Mouse (Mus musculus) hindbrain, embryonic 11.5 days (tissue): ENCODE results near the gene Ssbp4. TPM values are rescaled to one million over a fixed set of nuclear protein-coding genes. Genes with fewer than 3 reads are reported as not detected.

Experiments
- ATAC-seq: fragments of 200-750 bp; cut with Nextera tagmentation; 2 replicates; pipeline ENCODE4 v1.8.0; 2017; ENCODE audit warnings: mild to moderate bottlenecking, moderate TSS enrichment, moderate library complexity; ENCODE audit not compliant: low FRiP score
- DNase-seq: peaks from one replicate; pipeline ENCODE4 v3.0.0-alpha.2; 2015; ENCODE audit warnings: low spot score
- H3K27ac ChIP-seq: fragments of 300-500 bp; sonication (generic); 2 replicates; pipeline ENCODE4 v1.5.1; 2014; ENCODE audit warnings: mild to moderate bottlenecking, low read depth, low read length
- H3K27me3 ChIP-seq: fragments of 300-500 bp; sonication (generic); 2 replicates; pipeline ENCODE4 v1.6.1; 2014; ENCODE audit warnings: mild to moderate bottlenecking, low read length, moderate library complexity, mixed read lengths; ENCODE audit not compliant: control insufficient read depth, insufficient read depth
- H3K36me3 ChIP-seq: fragments of 300-500 bp; sonication (generic); 2 replicates; pipeline ENCODE4 v1.6.1; 2014; ENCODE audit warnings: mild to moderate bottlenecking, low read length, moderate library complexity, mixed read lengths; ENCODE audit not compliant: control insufficient read depth, insufficient read depth
- H3K4me1 ChIP-seq: fragments of 300-500 bp; sonication (generic); replicated peaks from 2 replicates; pipeline ENCODE4 v1.6.1; 2014; ENCODE audit warnings: low read length, mixed read lengths; ENCODE audit not compliant: control insufficient read depth, insufficient read depth
- H3K4me2 ChIP-seq: fragments of 300-500 bp; sonication (generic); replicated peaks from 2 replicates; pipeline ENCODE4 v1.6.1; 2014; ENCODE audit warnings: mild to moderate bottlenecking, low read depth, low read length
- H3K4me3 ChIP-seq: fragments of 300-500 bp; sonication (generic); 2 replicates; pipeline ENCODE4 v1.5.1; 2014; ENCODE audit warnings: low read depth, low read length
- H3K9ac ChIP-seq: fragments of 300-500 bp; sonication (generic); 2 replicates; pipeline ENCODE4 v1.6.1; 2014; ENCODE audit warnings: low read depth, low read length
- H3K9me3 ChIP-seq: fragments of 300-500 bp; sonication (generic); 2 replicates; pipeline ENCODE4 v1.6.1; 2016; ENCODE audit warnings: low read length; ENCODE audit not compliant: control insufficient read depth
- WGBS: fragments of 180-500 bp; shearing (Covaris S2); extraction: QIAGEN DNeasy Blood & Tissue Kit; methylation state at CpG from one replicate; pipeline ENCODE4 v1.1.7; 2014; 5-methylcytosine and 5-hydroxymethylcytosine counted together
- polyA plus RNA-seq: library from polyadenylated mRNA; unstranded; fragments of >200 nt; fragmentation: Nextera tagmentation; extraction: Ambion mirVana; gene quantifications from 2 replicates; pipeline ENCODE4 v1.2.1, GENCODE M21; 2014

Gene Ssbp4
- polyA plus RNA-seq, 1 experiment from 2014 or later = 126 TPM

DNA sequence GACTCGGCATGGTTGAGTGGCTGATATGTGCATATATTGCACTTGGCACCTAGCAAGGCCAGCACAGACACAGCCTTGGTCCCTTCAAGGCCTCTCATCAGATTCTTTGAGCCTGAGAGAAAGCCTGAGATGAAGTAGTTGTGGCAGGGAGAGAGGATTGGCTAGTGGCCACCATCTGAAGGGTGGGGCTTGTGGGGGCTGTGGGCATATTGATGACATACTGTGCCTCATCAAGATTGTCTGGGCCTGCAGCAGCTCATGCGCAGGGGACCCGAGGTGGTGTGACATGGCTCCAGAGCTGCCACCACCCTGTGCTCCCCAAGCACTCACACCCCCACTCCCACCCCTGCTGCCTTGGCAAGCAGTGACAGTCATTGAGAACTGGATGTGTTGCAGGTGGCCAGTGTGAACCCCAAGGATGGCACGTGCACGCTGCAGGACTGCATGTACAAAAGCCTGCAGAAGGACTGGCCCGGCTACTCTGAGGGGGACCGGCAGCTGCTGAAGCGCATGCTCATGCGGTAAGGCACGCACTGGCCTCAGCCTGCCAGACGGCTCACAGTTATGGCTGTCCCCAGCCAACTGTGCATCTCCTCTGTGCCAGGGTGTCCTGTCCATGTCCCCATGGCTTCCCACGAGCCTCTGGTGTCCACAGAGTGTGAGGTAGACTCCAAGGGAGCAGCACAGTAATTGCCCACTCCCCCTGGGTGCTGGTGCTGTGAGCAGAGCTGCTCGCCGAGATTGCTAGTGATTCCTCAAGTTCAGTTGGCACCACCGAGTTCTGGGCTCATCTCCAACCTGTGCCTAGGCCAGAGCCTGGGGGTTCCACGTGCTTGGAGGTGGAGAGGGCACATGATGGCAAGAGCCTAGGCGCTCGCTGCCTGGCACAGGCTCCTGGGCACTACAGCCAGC is 24.9 kb downstream of the Ssbp4 start:
- no peak overlapping the region for H3K4me2 ChIP-seq
- peaks cover 10% of the 10 kb centered on the region for H3K36me3 ChIP-seq
- no peaks in the 10 kb centered on the region for H3K27me3 ChIP-seq
- no peak overlapping the region for H3K9ac ChIP-seq
- H3K27ac ChIP-seq = no peak overlapping the region
- WGBS = 95% methylated on average over 18 of the region's 18 CpGs
- ATAC-seq (no peak), DNase-seq (no peak)
- H3K9me3 ChIP-seq = no peaks in the 10 kb centered on the region
- no peak overlapping the region for H3K4me3 ChIP-seq
- H3K4me1 ChIP-seq = no peaks in the 10 kb centered on the region

DNA sequence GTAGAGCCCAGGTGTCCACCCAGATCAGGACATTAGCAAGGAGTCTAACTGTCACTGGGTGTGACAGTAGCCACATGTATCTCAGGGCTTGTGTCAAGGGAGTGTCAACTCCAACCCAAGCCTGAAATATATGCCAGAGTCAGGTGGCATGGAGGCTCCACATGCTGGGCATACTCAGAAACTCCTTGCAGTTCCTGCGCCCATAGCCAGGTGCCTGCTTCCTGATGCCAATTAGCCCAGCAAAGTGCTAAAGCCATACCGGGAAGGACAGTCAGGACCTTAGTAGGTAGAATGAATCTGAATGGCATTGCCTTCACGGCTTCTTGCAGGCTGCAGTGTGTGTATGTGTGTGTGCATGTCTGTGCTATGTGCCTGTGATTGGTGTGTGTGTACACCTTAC is 31.5 kb downstream of the Ssbp4 start:
- WGBS = 96% methylated on average over 3 of the region's 3 CpGs
- H3K27ac ChIP-seq = no peak overlapping the region
- H3K4me2 ChIP-seq = no peak overlapping the region
- H3K27me3 ChIP-seq = no peaks in the 10 kb centered on the region
- no peak for DNase-seq
- H3K4me3 ChIP-seq = no peak overlapping the region
- H3K9ac ChIP-seq = no peak overlapping the region
- ATAC-seq = no peak
- peaks cover 9% of the 10 kb centered on the region; the same call in 1 of the 2 replicates for H3K36me3 ChIP-seq
- H3K4me1 ChIP-seq = no peaks in the 10 kb centered on the region
- no peaks in the 10 kb centered on the region for H3K9me3 ChIP-seq

DNA sequence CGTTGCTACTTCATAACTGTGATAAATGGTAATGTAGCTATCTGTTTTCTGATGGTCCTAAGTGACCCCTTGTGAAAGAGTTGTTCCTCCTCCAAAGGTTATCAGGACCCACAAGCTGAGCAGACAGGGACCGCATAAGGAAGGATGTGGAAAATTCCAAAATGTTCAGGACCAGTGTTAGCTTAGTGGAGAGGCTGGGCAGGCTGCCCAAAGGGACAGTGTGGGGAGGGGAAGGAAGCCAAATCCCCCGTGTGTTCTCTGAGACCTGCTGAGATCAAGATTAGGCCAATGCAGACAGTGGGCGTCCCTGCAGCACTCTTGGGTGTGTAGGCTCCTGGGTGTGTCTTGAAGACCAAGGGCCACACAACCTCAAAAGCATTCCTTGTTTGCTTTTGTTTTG is 33.8 kb downstream of the Ssbp4 start:
- 93% methylated on average over 4 of the region's 4 CpGs for WGBS
- H3K36me3 ChIP-seq = 0 out of 2 replicates have a peak, but pooled peaks cover 4% of the 10 kb centered on the region

DNA sequence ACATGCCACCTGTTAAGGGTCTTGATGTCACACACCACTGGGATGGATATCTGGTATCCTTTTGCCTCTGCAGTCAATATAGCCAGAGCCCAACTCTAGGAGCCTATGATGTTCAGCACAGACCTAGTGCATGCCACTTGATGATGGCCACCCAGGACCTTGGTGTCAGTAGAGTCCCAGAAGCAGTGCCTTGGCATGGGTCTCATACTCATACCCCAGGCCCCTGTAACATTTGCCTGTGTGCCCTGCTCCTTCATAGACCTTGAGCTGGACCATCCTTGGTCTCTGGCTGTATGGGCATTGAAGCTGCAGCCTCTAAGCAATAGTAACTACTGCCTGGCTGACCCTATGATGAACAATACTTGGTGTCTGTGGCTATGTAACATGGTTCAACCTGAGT is 34.4 kb downstream of the Ssbp4 start:
- no peak overlapping the region for H3K4me2 ChIP-seq
- H3K4me3 ChIP-seq = no peak overlapping the region
- no peak for DNase-seq
- H3K27ac ChIP-seq = no peak overlapping the region
- no peaks in the 10 kb centered on the region for H3K27me3 ChIP-seq
- no peaks in the 10 kb centered on the region for H3K4me1 ChIP-seq
- H3K9me3 ChIP-seq = no peaks in the 10 kb centered on the region
- 0 out of 2 replicates have a peak, but pooled peaks cover 4% of the 10 kb centered on the region for H3K36me3 ChIP-seq
- no peak for ATAC-seq
- H3K9ac ChIP-seq = no peak overlapping the region

More for the DNA sequence above, 33.8 kb downstream of the Ssbp4 start:
- no peak overlapping the region for H3K4me3 ChIP-seq
- H3K4me1 ChIP-seq = no peaks in the 10 kb centered on the region
- no peaks in the 10 kb centered on the region for H3K9me3 ChIP-seq
- no peak overlapping the region for H3K4me2 ChIP-seq
- ATAC-seq (no peak), DNase-seq (no peak)
- H3K27me3 ChIP-seq = no peaks in the 10 kb centered on the region
- no peak overlapping the region for H3K27ac ChIP-seq
- H3K9ac ChIP-seq = no peak overlapping the region

DNA sequence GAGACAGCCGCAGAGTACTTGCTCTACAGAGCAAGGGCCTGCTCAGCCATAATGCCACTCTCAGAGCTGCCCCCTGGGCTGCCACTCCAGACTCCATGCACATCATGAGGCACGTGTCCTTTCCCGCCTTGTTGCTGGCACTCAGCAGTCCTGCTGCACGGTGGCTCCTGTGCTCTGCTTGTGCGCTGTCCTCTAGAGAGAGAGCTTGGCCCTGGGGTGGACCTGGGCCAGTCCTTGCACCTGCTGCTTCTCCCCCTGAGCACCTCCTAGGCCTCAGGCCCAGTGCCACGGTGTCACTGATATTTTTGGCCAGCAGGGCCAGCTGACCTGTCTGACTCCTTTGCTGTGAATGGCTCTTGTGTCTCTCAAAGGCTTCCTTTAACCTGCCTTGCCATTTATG is 37.7 kb downstream of the Ssbp4 start:
- H3K4me1 ChIP-seq = no peaks in the 10 kb centered on the region
- H3K4me3 ChIP-seq = no peak overlapping the region
- H3K4me2 ChIP-seq = no peak overlapping the region
- no peak for ATAC-seq
- no peaks in the 10 kb centered on the region for H3K27me3 ChIP-seq
- H3K36me3 ChIP-seq = 0 out of 2 replicates have a peak, but pooled peaks cover 4% of the 10 kb centered on the region
- 84% methylated on average over 6 of the region's 6 CpGs for WGBS
- no peak overlapping the region for H3K9ac ChIP-seq
- H3K27ac ChIP-seq = no peak overlapping the region
- DNase-seq = no peak
- H3K9me3 ChIP-seq = no peaks in the 10 kb centered on the region

DNA sequence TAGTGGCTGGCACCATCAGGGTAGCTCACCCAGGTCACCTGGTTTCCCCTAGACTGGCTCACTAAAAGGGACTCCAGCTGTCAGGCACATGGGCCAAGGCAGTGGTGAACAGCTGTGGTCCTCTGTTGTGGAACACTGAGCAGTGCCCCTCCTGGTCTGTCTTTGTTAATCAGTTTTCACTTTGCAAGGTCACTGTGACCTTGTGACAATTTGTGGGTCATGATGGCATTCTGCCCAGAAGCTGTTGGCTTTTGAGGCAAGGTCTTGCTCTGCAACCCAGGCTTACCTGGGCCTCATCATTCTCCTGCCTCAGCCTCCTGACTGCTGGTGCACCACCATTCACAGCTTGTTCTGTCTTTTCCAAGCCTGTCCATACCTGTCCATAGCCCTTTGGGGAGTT is 38.3 kb downstream of the Ssbp4 start:
- DNase-seq (no peak), ATAC-seq (no peak)
- Histone ChIP-seq H3K9ac (no peak overlapping the region), H3K27me3 (no peaks in the 10 kb centered on the region), H3K4me3 (no peak overlapping the region), H3K4me2 (no peak overlapping the region), H3K9me3 (no peaks in the 10 kb centered on the region), H3K36me3 (0 out of 2 replicates have a peak, but pooled peaks cover 4% of the 10 kb centered on the region), H3K4me1 (no peaks in the 10 kb centered on the region), H3K27ac (no peak overlapping the region)

DNA sequence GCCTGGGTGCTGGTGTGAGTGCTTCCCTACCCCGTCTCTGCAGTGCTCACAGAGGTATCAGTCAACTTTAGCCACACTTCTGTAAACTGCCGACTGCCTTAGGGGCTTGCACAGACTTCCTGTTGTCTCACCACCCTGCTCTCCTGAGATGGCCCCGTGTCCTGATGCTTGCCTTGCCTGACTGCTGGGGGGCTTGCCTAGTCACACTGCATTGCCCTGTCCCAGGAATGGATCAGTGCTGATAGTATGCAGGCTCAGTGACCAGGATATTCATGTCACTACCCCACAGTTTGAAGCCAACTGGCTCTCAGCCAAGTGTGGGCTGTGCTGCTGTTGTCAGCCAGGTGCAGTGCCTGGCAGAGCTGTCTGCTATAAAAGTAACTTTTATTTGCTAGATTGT is 43.1 kb downstream of the Ssbp4 start:
- WGBS = 77% methylated on average over 3 of the region's 3 CpGs
- Histone ChIP-seq H3K27ac (no peak overlapping the region), H3K27me3 (no peaks in the 10 kb centered on the region), H3K36me3 (no peaks in the 10 kb centered on the region), H3K4me2 (no peak overlapping the region), H3K9ac (no peak overlapping the region), H3K4me1 (no peaks in the 10 kb centered on the region), H3K4me3 (no peak overlapping the region), H3K9me3 (no peaks in the 10 kb centered on the region)
- DNase-seq (no peak), ATAC-seq (no peak)

DNA sequence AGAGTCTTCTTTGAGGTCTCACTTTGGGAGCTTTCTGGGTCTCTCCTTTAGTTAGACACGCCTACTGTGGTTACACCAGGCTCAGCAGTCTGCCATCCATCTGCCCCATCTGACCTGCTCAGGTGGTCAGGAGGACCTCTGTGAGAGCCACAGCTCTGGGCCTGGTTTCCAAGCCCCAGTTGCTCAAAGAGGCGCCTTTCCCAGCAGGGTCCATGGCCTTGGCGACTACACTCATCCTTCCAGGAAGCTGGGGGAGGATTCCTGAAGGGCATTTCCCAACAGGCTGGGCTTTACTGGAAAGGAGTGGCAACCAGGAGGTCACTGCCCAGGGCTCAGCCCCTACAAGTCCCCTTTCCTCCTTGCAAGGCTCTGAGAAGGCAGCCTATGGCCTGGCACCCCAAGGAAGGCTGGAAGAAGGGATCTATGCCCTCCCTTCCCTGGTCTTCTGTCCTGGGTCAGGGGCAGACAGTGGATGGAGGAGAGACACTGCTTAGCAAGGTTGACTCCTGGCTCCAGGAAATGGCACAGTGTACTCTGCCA is 43.9 kb downstream of the Ssbp4 start:
- Histone ChIP-seq H3K27ac (no peak overlapping the region), H3K27me3 (no peaks in the 10 kb centered on the region), H3K4me2 (no peak overlapping the region), H3K4me1 (no peaks in the 10 kb centered on the region), H3K4me3 (no peak overlapping the region), H3K9ac (no peak overlapping the region), H3K36me3 (no peaks in the 10 kb centered on the region), H3K9me3 (no peaks in the 10 kb centered on the region)
- 79% methylated on average over 3 of the region's 3 CpGs for WGBS
- no peak for DNase-seq
- ATAC-seq = no peak
